Mouse (Mus musculus): ENCODE data around the gene P2rx4. TPM values are rescaled to one million over a fixed set of nuclear protein-coding genes. Genes with fewer than 3 reads are reported as not detected.

Gene P2rx4
- polyA plus RNA-seq, 1 experiment = 21.0 TPM

- TF ChIP-seq CTCF (IDR thresholded peaks at IDR 0.05; ENCODE audit: low read depth, low read length) (no peak), POLR2A (IDR thresholded peaks at IDR 0.05; ENCODE audit: insufficient read depth, low read length) (no peak)
- no peak overlapping the region for H3K9ac ChIP-seq (ENCODE audit: low read depth, poor library complexity, severe bottlenecking)
- no peaks in the 10 kb centered on the region for H3K27me3 ChIP-seq (ENCODE audit: control insufficient read depth, insufficient read depth, low read length, poor library complexity, severe bottlenecking)
- no peaks in the 10 kb centered on the region for H3K36me3 ChIP-seq (ENCODE audit: control insufficient read depth, insufficient read depth, low read length, poor library complexity, severe bottlenecking)
- H3K27ac ChIP-seq (ENCODE audit: insufficient read depth, low read length) = no peak overlapping the region
- no peaks in the 10 kb centered on the region for H3K4me1 ChIP-seq (ENCODE audit: control insufficient read depth, insufficient read depth, low read length)
- no peaks in the 10 kb centered on the region for H3K9me3 ChIP-seq (replicated peaks; ENCODE audit: control insufficient read depth, insufficient read depth, low read length, poor library complexity, severe bottlenecking)
- no peak overlapping the region for H3K4me3 ChIP-seq (ENCODE audit: low read depth, low read length)
Observed at GRCm38 (mm10) chr5:122719168-122719567, 11.8 kb downstream of the P2rx4 start.

DNA sequence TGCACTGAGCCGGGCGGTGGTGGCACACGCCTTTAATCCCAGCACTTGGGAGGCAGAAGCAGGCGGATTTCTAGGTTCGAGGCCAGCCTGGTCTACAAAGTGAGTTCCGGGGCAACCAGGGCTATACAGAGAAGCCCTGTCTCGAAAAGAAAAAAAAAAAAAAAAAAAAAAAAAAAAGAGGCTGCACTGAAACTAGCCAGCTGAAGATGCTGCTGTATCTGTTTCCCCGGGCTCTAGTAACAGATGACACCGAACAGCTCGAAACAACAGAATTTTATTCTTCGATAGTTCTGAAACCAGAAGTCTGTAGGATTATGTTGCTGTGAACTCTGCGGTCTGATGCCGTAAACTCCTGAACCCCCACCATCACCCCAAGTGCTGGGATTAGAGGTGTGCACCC, 18.1 kb downstream of the P2rx4 start:
- Histone ChIP-seq H3K36me3 (ENCODE audit: control insufficient read depth, insufficient read depth, low read length, poor library complexity, severe bottlenecking) (no peaks in the 10 kb centered on the region), H3K27me3 (ENCODE audit: control insufficient read depth, insufficient read depth, low read length, poor library complexity, severe bottlenecking) (no peaks in the 10 kb centered on the region), H3K9me3 (replicated peaks; ENCODE audit: control insufficient read depth, insufficient read depth, low read length, poor library complexity, severe bottlenecking) (no peaks in the 10 kb centered on the region), H3K9ac (ENCODE audit: low read depth, poor library complexity, severe bottlenecking) (peak overlapping the region; percentile 26; the same call in 1 of the 2 replicates), H3K27ac (ENCODE audit: insufficient read depth, low read length) (no peak overlapping the region), H3K4me3 (ENCODE audit: low read depth, low read length) (peak overlapping the region; percentile 41), H3K4me1 (ENCODE audit: control insufficient read depth, insufficient read depth, low read length) (no peaks in the 10 kb centered on the region)
- TF ChIP-seq POLR2A (IDR thresholded peaks at IDR 0.05; ENCODE audit: insufficient read depth, low read length) (no peak), EP300 (IDR thresholded peaks at IDR 0.05; ENCODE audit: insufficient read depth, low read depth, low read length) (no peak), CTCF (IDR thresholded peaks at IDR 0.05; ENCODE audit: low read depth, low read length) (no peak)

DNA sequence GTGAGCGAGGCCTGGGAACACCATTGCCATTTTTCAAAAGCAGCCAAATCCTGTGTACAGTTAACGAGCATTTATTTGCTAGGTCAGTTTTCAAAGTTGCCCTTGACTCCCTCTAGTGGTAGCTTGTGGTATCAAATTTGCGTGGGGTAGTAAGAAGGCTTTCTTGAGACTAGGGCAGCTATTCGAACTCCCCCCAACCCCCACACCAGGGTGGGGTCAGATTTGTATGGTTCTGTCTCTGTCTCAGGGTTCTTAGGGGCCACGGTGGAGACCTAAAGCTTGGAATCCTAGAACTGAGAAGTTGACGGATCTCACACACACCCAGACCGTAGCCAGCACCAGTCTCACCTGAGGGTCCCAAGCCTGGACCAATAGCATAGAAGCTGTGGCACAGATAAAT, 18.7 kb downstream of the P2rx4 start:
- Histone ChIP-seq H3K4me1 (ENCODE audit: control insufficient read depth, insufficient read depth, low read length) (no peaks in the 10 kb centered on the region), H3K36me3 (ENCODE audit: control insufficient read depth, insufficient read depth, low read length, poor library complexity, severe bottlenecking) (no peaks in the 10 kb centered on the region), H3K27ac (ENCODE audit: insufficient read depth, low read length) (no peak overlapping the region), H3K9ac (ENCODE audit: low read depth, poor library complexity, severe bottlenecking) (no peak overlapping the region), H3K9me3 (replicated peaks; ENCODE audit: control insufficient read depth, insufficient read depth, low read length, poor library complexity, severe bottlenecking) (no peaks in the 10 kb centered on the region), H3K27me3 (ENCODE audit: control insufficient read depth, insufficient read depth, low read length, poor library complexity, severe bottlenecking) (no peaks in the 10 kb centered on the region), H3K4me3 (ENCODE audit: low read depth, low read length) (no peak overlapping the region)
- TF ChIP-seq POLR2A (IDR thresholded peaks at IDR 0.05; ENCODE audit: insufficient read depth, low read length) (no peak), CTCF (IDR thresholded peaks at IDR 0.05; ENCODE audit: low read depth, low read length) (peak; percentile 25)

DNA sequence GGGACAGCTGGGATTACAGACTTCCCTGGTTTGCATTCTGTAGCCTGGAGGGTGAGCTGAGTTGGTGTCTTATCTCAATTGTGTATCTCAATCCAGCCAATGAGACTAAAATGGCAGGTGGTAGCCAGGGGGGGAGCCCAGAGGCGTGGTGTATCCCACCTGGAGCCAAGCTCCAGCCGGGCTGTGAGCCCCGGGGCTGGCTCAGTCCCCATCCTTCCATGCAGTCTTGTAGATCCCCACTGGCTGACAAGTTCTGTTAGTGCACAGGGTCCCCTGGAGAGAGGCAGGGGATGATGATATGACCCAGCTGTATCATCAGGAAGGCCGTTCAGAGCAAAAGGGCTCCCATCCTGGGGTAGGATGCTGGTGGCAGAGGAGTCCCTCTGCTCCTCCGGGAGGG, 19.3 kb downstream of the P2rx4 start:
- Histone ChIP-seq H3K27me3 (ENCODE audit: control insufficient read depth, insufficient read depth, low read length, poor library complexity, severe bottlenecking) (no peaks in the 10 kb centered on the region), H3K4me1 (ENCODE audit: control insufficient read depth, insufficient read depth, low read length) (no peaks in the 10 kb centered on the region), H3K9me3 (replicated peaks; ENCODE audit: control insufficient read depth, insufficient read depth, low read length, poor library complexity, severe bottlenecking) (no peaks in the 10 kb centered on the region), H3K4me3 (ENCODE audit: low read depth, low read length) (no peak overlapping the region), H3K27ac (ENCODE audit: insufficient read depth, low read length) (no peak overlapping the region), H3K9ac (ENCODE audit: low read depth, poor library complexity, severe bottlenecking) (no peak overlapping the region), H3K36me3 (ENCODE audit: control insufficient read depth, insufficient read depth, low read length, poor library complexity, severe bottlenecking) (no peaks in the 10 kb centered on the region)
- TF ChIP-seq EP300 (IDR thresholded peaks at IDR 0.05; ENCODE audit: insufficient read depth, low read depth, low read length) = no peak
- TF ChIP-seq POLR2A (IDR thresholded peaks at IDR 0.05; ENCODE audit: insufficient read depth, low read length) = no peak
- no peak for TF ChIP-seq CTCF (IDR thresholded peaks at IDR 0.05; ENCODE audit: low read depth, low read length)

DNA sequence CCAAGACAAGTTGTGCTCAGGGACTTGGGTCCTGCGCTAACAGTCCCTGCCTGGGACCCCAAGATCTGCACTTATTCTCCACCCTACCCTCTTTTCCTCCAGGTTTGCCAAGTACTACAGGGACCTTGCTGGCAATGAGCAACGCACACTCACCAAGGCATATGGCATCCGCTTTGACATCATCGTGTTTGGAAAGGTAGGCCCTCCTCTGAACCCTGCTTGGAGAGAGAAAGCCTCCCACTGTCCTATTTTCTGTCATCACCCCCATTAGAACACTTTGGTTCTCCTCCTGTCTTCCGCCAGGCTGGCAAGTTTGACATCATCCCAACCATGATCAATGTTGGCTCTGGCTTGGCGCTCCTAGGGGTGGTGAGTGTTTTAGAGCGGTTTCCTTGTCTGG, 19.8 kb downstream of the P2rx4 start:
- Histone ChIP-seq H3K4me1 (ENCODE audit: control insufficient read depth, insufficient read depth, low read length) (no peaks in the 10 kb centered on the region), H3K27me3 (ENCODE audit: control insufficient read depth, insufficient read depth, low read length, poor library complexity, severe bottlenecking) (no peaks in the 10 kb centered on the region), H3K36me3 (ENCODE audit: control insufficient read depth, insufficient read depth, low read length, poor library complexity, severe bottlenecking) (no peaks in the 10 kb centered on the region), H3K9me3 (replicated peaks; ENCODE audit: control insufficient read depth, insufficient read depth, low read length, poor library complexity, severe bottlenecking) (no peaks in the 10 kb centered on the region), H3K27ac (ENCODE audit: insufficient read depth, low read length) (no peak overlapping the region), H3K9ac (ENCODE audit: low read depth, poor library complexity, severe bottlenecking) (no peak overlapping the region), H3K4me3 (ENCODE audit: low read depth, low read length) (no peak overlapping the region)
- TF ChIP-seq EP300 (IDR thresholded peaks at IDR 0.05; ENCODE audit: insufficient read depth, low read depth, low read length) (no peak), POLR2A (IDR thresholded peaks at IDR 0.05; ENCODE audit: insufficient read depth, low read length) (no peak), CTCF (IDR thresholded peaks at IDR 0.05; ENCODE audit: low read depth, low read length) (no peak)

- no peak overlapping the region for H3K9ac ChIP-seq (ENCODE audit: low read depth, poor library complexity, severe bottlenecking)
- no peak overlapping the region for H3K27ac ChIP-seq (ENCODE audit: insufficient read depth, low read length)
- no peaks in the 10 kb centered on the region for H3K36me3 ChIP-seq (ENCODE audit: control insufficient read depth, insufficient read depth, low read length, poor library complexity, severe bottlenecking)
- no peak for TF ChIP-seq EP300 (IDR thresholded peaks at IDR 0.05; ENCODE audit: insufficient read depth, low read depth, low read length)
- no peak for TF ChIP-seq CTCF (IDR thresholded peaks at IDR 0.05; ENCODE audit: low read depth, low read length)
- TF ChIP-seq POLR2A (IDR thresholded peaks at IDR 0.05; ENCODE audit: insufficient read depth, low read length) = no peak
- no peaks in the 10 kb centered on the region for H3K4me1 ChIP-seq (ENCODE audit: control insufficient read depth, insufficient read depth, low read length)
- no peak overlapping the region for H3K4me3 ChIP-seq (ENCODE audit: low read depth, low read length)
- no peaks in the 10 kb centered on the region for H3K27me3 ChIP-seq (ENCODE audit: control insufficient read depth, insufficient read depth, low read length, poor library complexity, severe bottlenecking)
- no peaks in the 10 kb centered on the region for H3K9me3 ChIP-seq (replicated peaks; ENCODE audit: control insufficient read depth, insufficient read depth, low read length, poor library complexity, severe bottlenecking)
Observed at GRCm38 (mm10) chr5:122730776-122731175, 23.4 kb downstream of the P2rx4 start.

Data from ES-Bruce4 (cell line).